Comparison of ENCODE assay signal across 8 mouse cellular contexts in genomic region chr1:135607019-135607418, GRCm38 (mm10). TPM values are rescaled to one million over a fixed set of nuclear protein-coding genes. Genes with fewer than 3 reads are reported as not detected.
DNase-seq lines count a peak whose midpoint lies in the region.

Gene Nav1 (minus strand): TSS chr1:135607295.

- no peak for DNase-seq in gastrocnemius, postnatal 10 days
- DNase-seq in gastrocnemius, adult 18-20 months (ENCODE audit: low spot score) = no peak
- peak; percentile 36 for DNase-seq in ZHBTc4 (ENCODE audit: low read depth, low spot score)
- DNase-seq in heart, adult 8-10 months (ENCODE audit: low spot score) = no peak
- no peak for DNase-seq in left cerebral cortex, postnatal 14 days (ENCODE audit: low spot score in 2 of 2)
- DNase-seq in right cerebral cortex, postnatal 4 days = no peak
- DNase-seq in kidney, postnatal 4 days = no peak
- DNase-seq in spleen, adult 18-20 months = no peak

- intact Hi-C loops in left cerebral cortex, postnatal 14 days (cut with DNase I) = no loop called here

RNA-seq across cellular contexts. Expression of gene Nav1, which starts in this region (rescaled TPM):
- 10 to 100 TPM; 17.2 to 29.5 TPM for total RNA-seq in gastrocnemius, postnatal 10 days (2021)
- 10 to 100 TPM in 1 of 2 experiments, 1 to 10 TPM in 1; 8.4 to 11.4 TPM for total RNA-seq in gastrocnemius, adult 18-20 months (2021)
- 10 to 100 TPM; 14.8 to 19.1 (median 15.9) TPM for total RNA-seq in heart, adult 8-10 months (2022)
- 100 to 1,000 TPM; 146 to 161 TPM for total RNA-seq in left cerebral cortex, postnatal 14 days (2021)

Comparison
In these comparisons a context has a peak if more than half of its experiments do, and no peak if none do; other contexts are left out.
1. RNA of gene Nav1 (total RNA-seq): 146 to 161 TPM in left cerebral cortex, postnatal 14 days; 17.2 to 29.5 TPM in gastrocnemius, postnatal 10 days, 14.8 to 19.1 TPM in heart, adult 8-10 months and 8.4 to 11.4 TPM in gastrocnemius, adult 18-20 months; every median in the first group is over 4 times any median in the second.